Mouse (Mus musculus) frontal cortex, adult (tissue): ENCODE results near the gene Lime1.

Experiments
- ATAC-seq: cut with Nextera tagmentation; 2 replicates; pipeline ENCODE4 v1.9.2; 2017; ENCODE audit warnings: mild to moderate bottlenecking, moderate library complexity, mixed read lengths; ENCODE audit not compliant: low TSS enrichment

Gene Lime1

GRCm38 (mm10) chr2:181379778-181380177, at the start of gene Lime1:
Lime1 (plus strand) TSS chr2:181380078.
- no peak for ATAC-seq

GRCm38 (mm10) chr2:181332542-181332941, 47.3 kb upstream of the Lime1 start:
- no peak for ATAC-seq

GRCm38 (mm10) chr2:181334023-181334422, 45.9 kb upstream of the Lime1 start:
- peak; percentile 85; the same call in 1 of the 2 replicates for ATAC-seq

GRCm38 (mm10) chr2:181340426-181340825, 39.5 kb upstream of the Lime1 start:
- ATAC-seq, result no peak

GRCm38 (mm10) chr2:181342766-181343165, 37.1 kb upstream of the Lime1 start:
- no peak for ATAC-seq

GRCm38 (mm10) chr2:181356780-181357179, 23.1 kb upstream of the Lime1 start:
- peak; percentile 62; the same call in 1 of the 2 replicates for ATAC-seq

GRCm38 (mm10) chr2:181363946-181364345, 15.9 kb upstream of the Lime1 start:
- ATAC-seq, result no peak

- ATAC-seq, result no peak
These were observed 15.4 kb upstream of the Lime1 start for GRCm38 (mm10) chr2:181364487-181364859.

- peak; percentile 94 for ATAC-seq
These were observed 14.8 kb upstream of the Lime1 start, which contains the start of the genes Zgpat and Arfrp1 for GRCm38 (mm10) chr2:181364860-181365596. Zgpat (plus strand) TSS chr2:181364928. Arfrp1 (minus strand) TSS chr2:181365404.

- peak; percentile 42; the same call in 1 of the 2 replicates for ATAC-seq
These were observed 14.2 kb upstream of the Lime1 start for GRCm38 (mm10) chr2:181365655-181366075.

GRCm38 (mm10) chr2:181370001-181370400, 9.9 kb upstream of the Lime1 start:
- no peak for ATAC-seq

GRCm38 (mm10) chr2:181375787-181376186, 4.1 kb upstream of the Lime1 start:
- no peak for ATAC-seq

- ATAC-seq, result no peak
These were observed 2.6 kb upstream of the Lime1 start for GRCm38 (mm10) chr2:181377230-181377629.

GRCm38 (mm10) chr2:181378701-181379100, 1.2 kb upstream of the Lime1 start:
- ATAC-seq, result no peak

GRCm38 (mm10) chr2:181380251-181380650, 373 bp downstream of the Lime1 start:
- ATAC-seq, result no peak

- no peak for ATAC-seq
These were observed 1.2 kb downstream of the Lime1 start for GRCm38 (mm10) chr2:181381107-181381506.

GRCm38 (mm10) chr2:181381631-181382306, 1.9 kb downstream of the Lime1 start:
- ATAC-seq, result no peak

- no peak for ATAC-seq
These were observed 4.6 kb downstream of the Lime1 start for GRCm38 (mm10) chr2:181384463-181384862.

GRCm38 (mm10) chr2:181384919-181385391, 5.1 kb downstream of the Lime1 start:
- no peak for ATAC-seq

- ATAC-seq, result peak; percentile 76
These were observed 6.0 kb downstream of the Lime1 start for GRCm38 (mm10) chr2:181385885-181386284.

- no peak for ATAC-seq
These were observed 6.9 kb downstream of the Lime1 start for GRCm38 (mm10) chr2:181386663-181387210.

GRCm38 (mm10) chr2:181390136-181390870, 10.4 kb downstream of the Lime1 start:
- ATAC-seq, result no peak
